Mouse (Mus musculus) ES-Bruce4 (cell line): ENCODE measurements around the gene Mpzl1.

Experiments
- EP300 ChIP-seq: IDR thresholded peaks from 2 replicates; pipeline ENCODE4 v1.6.1; 2011; ENCODE audit warnings: low read depth, low read length; ENCODE audit not compliant: insufficient read depth
- POLR2A ChIP-seq: IDR thresholded peaks from one replicate; pipeline ENCODE4 v1.8.1; 2011; ENCODE audit warnings: low read length; ENCODE audit not compliant: insufficient read depth

GRCm38 (mm10) chr1:165567466-165567865, 66.9 kb downstream of the Mpzl1 start:
- TF ChIP-seq POLR2A (no peak), EP300 (no peak)
